ENCODE assay signal across 16 mouse cellular contexts in the genomic region with DNA sequence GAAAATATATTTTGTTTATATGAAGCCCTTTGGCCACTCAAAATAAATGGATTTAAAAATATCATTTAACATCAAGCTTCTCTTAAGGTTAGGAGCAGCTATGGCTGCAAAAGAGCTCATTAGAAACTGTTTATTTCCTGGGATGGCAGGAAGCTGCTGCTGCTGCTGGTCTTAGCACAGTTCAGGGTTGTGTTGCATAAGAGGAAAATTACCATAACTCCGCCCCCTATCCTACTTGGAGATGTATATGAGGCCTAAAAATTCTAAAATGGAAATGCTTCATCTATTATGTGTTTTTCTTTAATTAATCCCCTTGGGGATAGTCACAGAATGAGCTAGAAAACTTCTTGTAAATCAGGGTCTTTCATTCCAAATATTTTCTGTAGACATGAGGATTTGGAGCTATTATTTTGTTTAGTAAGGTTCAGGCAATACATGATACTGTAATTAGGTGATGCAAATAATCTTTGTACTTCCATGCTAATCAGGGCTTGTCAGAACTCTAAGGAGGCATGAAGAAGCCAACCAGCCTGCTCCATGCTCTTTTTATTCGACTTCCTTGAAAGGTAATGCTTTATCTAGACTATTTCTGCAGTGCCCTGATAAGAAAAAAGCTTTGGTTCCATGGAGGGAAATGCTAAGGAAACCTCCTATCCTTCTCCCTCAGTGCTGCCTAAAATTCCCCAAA.
DNase-seq lines count a peak whose midpoint lies in the region; ATAC-seq and TF ChIP-seq lines count a peak whose summit lies in the region.
"Had no signal": no experiment of that assay in that cellular context is flagged by ENCODE, and none has a peak within 500 bp of the region (broad histone marks: within the 10 kb centered on the region; RNA-seq: fewer than 3 reads in every experiment).

No protein-coding gene starts in this region.

- H3K79me2 ChIP-seq in myocyte (ENCODE audit: control insufficient read depth, insufficient read depth): no peaks in the 10 kb centered on the region

- H3K4me2 ChIP-seq in hindbrain, embryonic 11.5 days (replicated peaks; ENCODE audit: low read depth, low read length): no peak overlapping the region
- H3K4me2 ChIP-seq in hindbrain, embryonic 13.5 days: no peak overlapping the region
- no peak overlapping the region for H3K4me2 ChIP-seq in myocyte (ENCODE audit: low read depth)
- H3K4me2 ChIP-seq: heart, embryonic 12.5 days had no signal

- no peak overlapping the region for H3ac ChIP-seq in myocyte (ENCODE audit: control insufficient read depth, insufficient read length)

- peak; percentile 9 for DNase-seq in embryo, embryonic 10.5 days (ENCODE audit: low spot score)
- no peak for DNase-seq in embryo, embryonic 10 days (ENCODE audit: low spot score)
- DNase-seq in hindbrain, embryonic 11.5 days (ENCODE audit: low spot score): no peak
- DNase-seq in retina, postnatal 1 day: peak; percentile 11
- no peak for DNase-seq in retina, embryonic 14.5 days (ENCODE audit: low spot score)
- DNase-seq in right cerebral cortex, postnatal 25 days: no peak
- DNase-seq: adrenal gland, postnatal 25 days; cerebellum, adult 9-11 months; kidney, adult 2 months; lung, postnatal 4 days; right cerebral cortex, postnatal 14 days had no signal

- H3K9me3 ChIP-seq in hindbrain, embryonic 11.5 days (ENCODE audit: control insufficient read depth, low read length): no peaks in the 10 kb centered on the region
- H3K9me3 ChIP-seq in hindbrain, embryonic 13.5 days: no peaks in the 10 kb centered on the region
- H3K9me3 ChIP-seq: heart, embryonic 12.5 days; hindbrain, embryonic 10.5 days had no signal

- WGBS in hindbrain, embryonic 11.5 days: 63% methylated on average over 2 of the region's 2 CpGs
- WGBS in hindbrain, embryonic 13.5 days: 62% methylated on average over 2 of the region's 2 CpGs

- ATAC-seq in hindbrain, embryonic 11.5 days (ENCODE audit: low FRiP score): peak; percentile 78; the same call in 1 of the 2 replicates
- no peak for ATAC-seq in hindbrain, embryonic 13.5 days (ENCODE audit: low FRiP score)

- no peak overlapping the region for H3K4me3 ChIP-seq in hindbrain, embryonic 11.5 days (ENCODE audit: low read depth, low read length)
- no peak overlapping the region for H3K4me3 ChIP-seq in hindbrain, embryonic 13.5 days
- H3K4me3 ChIP-seq in myocyte: no peak overlapping the region
- H3K4me3 ChIP-seq: heart, embryonic 12.5 days; hindbrain, embryonic 10.5 days had no signal

- H3K36me3 ChIP-seq in hindbrain, embryonic 11.5 days (ENCODE audit: control insufficient read depth, insufficient read depth, low read length): no peaks in the 10 kb centered on the region
- no peaks in the 10 kb centered on the region for H3K36me3 ChIP-seq in hindbrain, embryonic 13.5 days
- H3K36me3 ChIP-seq in myocyte (ENCODE audit: control insufficient read depth, insufficient read depth): no peaks in the 10 kb centered on the region
- H3K36me3 ChIP-seq: heart, embryonic 12.5 days; hindbrain, embryonic 10.5 days had no signal

- no peak for TF ChIP-seq POLR2A in myocyte (IDR thresholded peaks at IDR 0.05; ENCODE audit: insufficient read length, low read depth)

- no peak overlapping the region for H3K27ac ChIP-seq in hindbrain, embryonic 11.5 days (ENCODE audit: low read depth, low read length)
- H3K27ac ChIP-seq in hindbrain, embryonic 13.5 days: no peak overlapping the region
- H3K27ac ChIP-seq: hindbrain, embryonic 10.5 days; liver, embryonic 14.5 days had no signal

- no peak overlapping the region for H3K9ac ChIP-seq in hindbrain, embryonic 11.5 days (ENCODE audit: low read depth, low read length)
- H3K9ac ChIP-seq in hindbrain, embryonic 13.5 days: no peak overlapping the region
- H3K9ac ChIP-seq: heart, embryonic 12.5 days; liver, embryonic 14.5 days had no signal

- H3K27me3 ChIP-seq in hindbrain, embryonic 11.5 days (ENCODE audit: control insufficient read depth, insufficient read depth, low read length): no peaks in the 10 kb centered on the region
- no peaks in the 10 kb centered on the region for H3K27me3 ChIP-seq in hindbrain, embryonic 13.5 days
- H3K27me3 ChIP-seq in myocyte (ENCODE audit: control insufficient read depth, insufficient read depth, insufficient read length): no peaks in the 10 kb centered on the region
- H3K27me3 ChIP-seq: heart, embryonic 12.5 days had no signal

- H3K4me1 ChIP-seq in hindbrain, embryonic 11.5 days (replicated peaks; ENCODE audit: control insufficient read depth, insufficient read depth, low read length): no peaks in the 10 kb centered on the region
- no peaks in the 10 kb centered on the region for H3K4me1 ChIP-seq in hindbrain, embryonic 13.5 days (replicated peaks)
- H3K4me1 ChIP-seq: hindbrain, embryonic 10.5 days had no signal

TF ChIP-seq in myocyte, 11 proteins besides CTCF, POLR2A, EP300 and RAD21:
- 0 out of 2 replicates have a peak, but pooled peaks have one; percentile 18 for TF ChIP-seq CEBPB (IDR thresholded peaks at IDR 0.05; ENCODE audit: insufficient read depth, poor library complexity, severe bottlenecking)
- TF ChIP-seq REST (IDR thresholded peaks at IDR 0.05; ENCODE audit: insufficient read depth, insufficient read length): no peak
- TF ChIP-seq E2F4 (IDR thresholded peaks at IDR 0.05; ENCODE audit: insufficient read depth): no peak
- no peak for TF ChIP-seq MYOD1 (IDR thresholded peaks at IDR 0.05; ENCODE audit: control insufficient read depth in 1 of 3, insufficient read length in 2 of 3, low read depth in 2 of 3)
- no peak for TF ChIP-seq MAX (IDR thresholded peaks at IDR 0.05; ENCODE audit: low read depth)
- TF ChIP-seq TCF3 (IDR thresholded peaks at IDR 0.05; ENCODE audit: insufficient read length, low read depth): no peak

Comparison
In these comparisons a context has a peak if more than half of its experiments do, and no peak if none do; other contexts are left out.
1. DNase-seq: peak in embryo, embryonic 10.5 days (single experiment) and retina, postnatal 1 day (single experiment); none in embryo, embryonic 10 days (single experiment), hindbrain, embryonic 11.5 days (single experiment), retina, embryonic 14.5 days (single experiment) and right cerebral cortex, postnatal 25 days (single experiment).